Mouse (Mus musculus): Measurements from ENCODE around the gene Gtf2i. TPM values are rescaled to one million over a fixed set of nuclear protein-coding genes. Genes with fewer than 3 reads are reported as not detected.
A peak's percentile ranks its signal among the peaks of the same experiment; 100 is the strongest.
"Not testable (repeated sequence)": the region's sequence is repeated elsewhere in the genome, so short reads cannot be mapped to it uniquely, and the experiment has no call there.

Gtf2i gene
- total RNA-seq (2021), result 100 to 1,000 TPM; 220 to 231 TPM
- long read RNA-seq, full-length matches to known transcripts, result 106 of 309 reads
- long read RNA-seq, partial matches to known transcripts, result 82 of 309 reads
- long read RNA-seq, other reads (novel, unspliced or antisense), result 121 of 309 reads

GRCm38 (mm10) chr5:134314688-134315622 is at the start of gene Gtf2i:
Gtf2i (minus strand) TSS chr5:134314760.
- peak; percentile 95 to 98 for DNase-seq (ENCODE audit: low spot score in 2 of 2)

GRCm38 (mm10) chr5:134359101-134359500 is 44.5 kb upstream of the Gtf2i start:
- no peak for DNase-seq (ENCODE audit: low spot score in 2 of 2)

GRCm38 (mm10) chr5:134355372-134355771 is 40.8 kb upstream of the Gtf2i start:
- DNase-seq (ENCODE audit: low spot score in 2 of 2), result not testable (repeated sequence)

DNA sequence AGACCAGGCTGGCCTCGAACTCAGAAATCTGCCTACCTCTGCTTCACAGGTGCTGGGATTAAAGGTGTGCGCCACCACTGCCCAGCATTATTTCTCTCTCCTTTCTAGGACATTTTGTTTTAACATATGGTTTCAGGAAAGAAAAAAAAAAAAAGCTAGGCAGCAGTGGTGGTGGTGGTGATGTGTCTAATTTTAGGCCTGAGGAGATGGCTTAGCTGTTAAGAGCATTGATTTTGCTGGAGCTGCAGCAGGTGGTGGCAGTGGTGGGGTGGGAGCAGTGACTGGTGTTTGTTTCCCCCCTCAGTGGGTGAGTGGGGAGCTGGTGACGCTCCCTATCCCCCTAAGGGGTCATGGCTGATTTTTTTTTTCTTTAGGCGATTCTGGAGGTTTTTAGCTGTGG is 38.6 kb upstream of the Gtf2i start:
- DNase-seq (ENCODE audit: low spot score in 2 of 2), result peak in 1 of 2 experiments; percentile 20

GRCm38 (mm10) chr5:134352527-134353001 is 38.0 kb upstream of the Gtf2i start:
- no peak for DNase-seq (ENCODE audit: low spot score in 2 of 2)

DNA sequence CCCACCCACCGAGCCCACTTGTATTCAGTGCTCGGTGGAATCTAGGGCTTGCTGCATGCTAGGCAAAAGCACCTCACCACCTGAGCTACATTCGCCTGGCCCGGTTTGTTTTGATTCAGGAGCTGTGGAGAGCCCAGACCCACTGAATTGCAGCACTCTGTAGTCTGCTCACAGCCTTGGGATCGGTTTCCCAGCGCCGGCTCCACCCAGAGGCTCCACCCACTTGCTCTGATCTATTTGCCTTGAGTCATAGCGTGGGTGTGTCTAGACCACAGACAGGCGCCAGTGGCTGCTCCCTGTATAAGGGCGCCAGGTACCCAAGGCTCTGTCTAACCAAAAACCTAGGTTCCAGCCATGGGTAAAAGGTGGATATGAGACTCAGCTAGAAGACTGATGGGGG is 36.1 kb upstream of the Gtf2i start:
- peak in 1 of 2 experiments; percentile 39 for DNase-seq (ENCODE audit: low spot score in 2 of 2)

GRCm38 (mm10) chr5:134347066-134347465 is 32.5 kb upstream of the Gtf2i start:
- DNase-seq (ENCODE audit: low spot score in 2 of 2), result no peak

DNA sequence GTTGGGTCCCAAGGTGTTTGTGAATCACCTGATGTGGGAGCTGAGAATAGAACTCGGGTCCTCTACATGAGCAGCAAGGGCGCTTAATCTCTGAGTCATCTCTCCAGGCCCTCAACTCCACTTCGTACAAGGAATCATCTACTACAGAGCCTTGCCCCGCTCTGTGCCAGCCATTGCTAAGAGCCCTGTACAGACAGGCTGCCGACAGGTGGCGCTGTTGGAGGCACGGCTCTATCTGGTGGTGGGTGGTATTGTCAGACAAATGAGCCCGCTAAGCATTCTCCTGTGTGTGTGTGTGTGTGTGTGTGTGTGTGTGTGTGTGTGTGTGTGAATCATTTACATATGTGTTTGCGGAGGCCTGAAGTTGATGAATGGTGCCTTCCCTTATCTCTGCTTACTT is 30.9 kb upstream of the Gtf2i start:
- no peak for DNase-seq (ENCODE audit: low spot score in 2 of 2)

DNA sequence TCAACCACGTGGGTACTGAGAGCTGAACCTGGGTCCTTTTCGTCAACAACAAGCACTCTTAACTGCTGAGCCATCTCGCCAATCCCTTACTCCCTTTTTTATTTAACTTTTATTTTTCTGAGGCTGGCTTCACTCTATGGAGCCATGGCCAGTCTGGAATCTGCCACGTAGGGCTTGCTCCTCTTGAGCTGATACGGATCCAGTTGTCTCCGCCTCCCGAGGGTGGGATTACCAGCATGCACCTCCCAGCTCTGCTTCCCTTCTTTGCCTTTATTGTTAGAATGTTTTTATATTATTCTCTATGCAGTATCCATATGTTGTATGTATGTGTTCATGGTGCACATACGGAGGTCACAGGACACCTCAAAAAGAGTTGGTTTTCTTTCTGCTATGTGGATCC is 29.5 kb upstream of the Gtf2i start:
- DNase-seq (ENCODE audit: low spot score in 2 of 2), result no peak

GRCm38 (mm10) chr5:134343530-134343929 is 29.0 kb upstream of the Gtf2i start:
- not testable (repeated sequence) for DNase-seq (ENCODE audit: low spot score in 2 of 2)

- no peak for DNase-seq (ENCODE audit: low spot score in 2 of 2)
Observed at GRCm38 (mm10) chr5:134342503-134343205, 28.1 kb upstream of the Gtf2i start.

DNA sequence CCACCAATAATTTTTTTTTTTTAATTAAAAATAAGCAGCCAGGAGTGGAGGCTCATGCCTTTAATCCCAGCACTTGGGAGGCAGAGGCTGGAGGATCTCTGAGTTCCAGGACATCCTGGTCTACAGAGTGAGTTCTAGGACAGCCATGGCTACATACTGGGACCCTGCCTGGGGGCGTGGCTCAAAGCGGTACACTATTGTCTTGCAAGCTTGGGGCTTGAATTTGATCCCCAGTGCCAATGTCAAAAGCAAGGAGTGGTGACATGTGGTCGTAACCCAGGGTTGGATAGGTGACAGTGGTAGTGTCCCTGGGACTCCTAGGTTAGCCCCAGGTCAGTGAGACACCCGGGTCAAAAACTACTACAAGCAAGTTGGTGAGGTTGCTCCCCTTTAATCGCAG is 27.2 kb upstream of the Gtf2i start:
- DNase-seq (ENCODE audit: low spot score in 2 of 2), result no peak

- no peak for DNase-seq (ENCODE audit: low spot score in 2 of 2)
Observed at GRCm38 (mm10) chr5:134341321-134341720, 26.8 kb upstream of the Gtf2i start.

GRCm38 (mm10) chr5:134340101-134340522 is 25.6 kb upstream of the Gtf2i start:
- no peak for DNase-seq (ENCODE audit: low spot score in 2 of 2)

GRCm38 (mm10) chr5:134337012-134337411 is 22.5 kb upstream of the Gtf2i start:
- DNase-seq (ENCODE audit: low spot score in 2 of 2), result not testable (repeated sequence)

- DNase-seq (ENCODE audit: low spot score in 2 of 2), result no peak
Observed at GRCm38 (mm10) chr5:134332743-134333142, 18.2 kb upstream of the Gtf2i start.

- DNase-seq (ENCODE audit: low spot score in 2 of 2), result no peak
Observed at GRCm38 (mm10) chr5:134330082-134330481, 15.5 kb upstream of the Gtf2i start.

- DNase-seq (ENCODE audit: low spot score in 2 of 2), result no peak
Observed at GRCm38 (mm10) chr5:134329311-134329710, 14.8 kb upstream of the Gtf2i start.

DNA sequence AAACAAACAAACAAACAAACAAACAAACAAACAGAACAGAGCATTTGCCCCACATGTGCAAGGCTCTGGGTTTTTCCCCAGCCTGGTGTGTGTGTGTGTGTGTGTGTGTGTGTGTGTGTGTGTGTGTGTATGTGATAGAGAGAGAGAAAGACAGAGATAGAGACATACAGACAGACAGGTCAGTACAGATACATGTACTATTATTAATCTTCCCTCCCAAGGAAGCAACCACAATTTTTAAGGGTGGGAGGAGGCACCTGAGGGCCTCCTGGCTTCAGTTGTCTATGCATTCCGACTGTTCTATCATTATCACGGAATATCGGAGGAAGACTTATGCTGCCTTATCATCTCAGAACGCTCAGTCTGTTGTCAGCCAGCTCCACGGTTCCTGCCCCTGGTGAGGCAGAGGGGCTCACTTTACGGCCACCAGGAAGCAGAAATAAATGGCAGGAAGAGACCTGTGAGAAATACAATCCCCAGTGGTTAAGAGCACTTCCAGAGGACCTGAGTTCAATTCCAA is 14.0 kb upstream of the Gtf2i start:
- DNase-seq (ENCODE audit: low spot score in 2 of 2), result no peak

GRCm38 (mm10) chr5:134325856-134326566 is 11.5 kb upstream of the Gtf2i start:
- no peak for DNase-seq (ENCODE audit: low spot score in 2 of 2)

DNA sequence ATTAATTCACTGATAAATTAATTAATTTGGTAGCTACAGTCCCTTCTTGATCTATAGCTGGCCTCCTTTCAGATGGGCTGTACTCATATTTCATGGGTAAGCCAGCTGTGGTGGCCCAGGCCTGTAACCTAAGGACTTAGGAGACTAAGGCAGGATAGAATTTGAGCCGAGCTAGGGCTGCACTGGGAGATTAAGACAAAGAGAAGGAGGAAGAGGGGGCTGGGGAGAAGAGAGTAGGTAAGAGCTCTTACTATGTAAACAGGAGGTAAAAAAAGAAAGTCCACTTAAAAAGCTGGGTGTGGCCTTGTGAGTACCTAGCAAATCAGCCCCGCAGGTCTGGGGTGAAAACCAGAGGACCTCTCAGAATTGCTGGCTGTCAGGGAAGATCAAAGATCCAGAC is 9.3 kb upstream of the Gtf2i start:
- no peak for DNase-seq (ENCODE audit: low spot score in 2 of 2)

Measured in layer of hippocampus, adult 18-20 months (tissue).